Mouse (Mus musculus) small intestine, adult 10 weeks (tissue): Measurements from ENCODE around the gene Klc3. TPM values are rescaled to one million over a fixed set of nuclear protein-coding genes. Genes with fewer than 3 reads are reported as not detected.

Experiments
- polyA plus RNA-seq: library from polyadenylated mRNA; stranded (reverse); fragments of 350-450 nt; fragmentation: Illumina TruSeq; extraction: RNeasy Lipid Tissue Mini Kit (QIAGEN cat#74804); gene quantifications from one replicate; pipeline ENCODE4 v1.2.3, GENCODE M21; 2014; ENCODE audit warnings: low replicate concordance

The Klc3 gene
- polyA plus RNA-seq = not detected

DNA sequence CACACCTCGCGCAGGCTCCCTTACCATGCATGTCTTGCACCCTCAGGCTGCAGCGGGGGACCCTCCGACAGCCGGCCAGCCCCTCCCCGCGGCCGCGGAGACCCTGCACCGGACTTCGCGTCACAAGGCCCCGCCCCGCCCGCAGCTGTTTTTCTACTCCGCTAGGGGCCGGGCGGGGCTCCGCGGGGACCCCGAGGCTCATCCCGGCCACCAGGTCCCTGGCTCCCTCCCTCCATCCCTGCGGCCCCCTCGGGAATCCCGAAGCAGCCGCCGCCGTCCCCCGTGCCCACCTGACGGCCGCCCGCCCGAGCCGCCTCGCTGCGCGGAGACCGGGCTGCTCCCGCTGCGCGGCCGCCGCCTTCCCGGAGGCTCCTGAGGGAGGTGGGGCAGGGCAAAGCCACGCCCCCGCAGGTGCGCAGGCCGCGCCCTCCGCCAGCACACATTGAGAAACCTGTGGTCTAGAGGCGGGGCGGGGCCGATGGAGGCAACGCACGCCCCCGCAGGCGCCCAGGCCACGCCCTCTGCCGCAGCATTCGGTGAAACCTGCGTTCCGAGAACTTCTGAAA, at the start of gene Klc3:
Gene Klc3 (minus strand): TSS at position 374 of the 566 bp plus-strand sequence.

GRCm38 (mm10) chr7:19404476-19404875, 572 bp upstream of the Klc3 start, which contains the start of gene Ckm:
Ckm (plus strand) TSS chr7:19404776.

DNA sequence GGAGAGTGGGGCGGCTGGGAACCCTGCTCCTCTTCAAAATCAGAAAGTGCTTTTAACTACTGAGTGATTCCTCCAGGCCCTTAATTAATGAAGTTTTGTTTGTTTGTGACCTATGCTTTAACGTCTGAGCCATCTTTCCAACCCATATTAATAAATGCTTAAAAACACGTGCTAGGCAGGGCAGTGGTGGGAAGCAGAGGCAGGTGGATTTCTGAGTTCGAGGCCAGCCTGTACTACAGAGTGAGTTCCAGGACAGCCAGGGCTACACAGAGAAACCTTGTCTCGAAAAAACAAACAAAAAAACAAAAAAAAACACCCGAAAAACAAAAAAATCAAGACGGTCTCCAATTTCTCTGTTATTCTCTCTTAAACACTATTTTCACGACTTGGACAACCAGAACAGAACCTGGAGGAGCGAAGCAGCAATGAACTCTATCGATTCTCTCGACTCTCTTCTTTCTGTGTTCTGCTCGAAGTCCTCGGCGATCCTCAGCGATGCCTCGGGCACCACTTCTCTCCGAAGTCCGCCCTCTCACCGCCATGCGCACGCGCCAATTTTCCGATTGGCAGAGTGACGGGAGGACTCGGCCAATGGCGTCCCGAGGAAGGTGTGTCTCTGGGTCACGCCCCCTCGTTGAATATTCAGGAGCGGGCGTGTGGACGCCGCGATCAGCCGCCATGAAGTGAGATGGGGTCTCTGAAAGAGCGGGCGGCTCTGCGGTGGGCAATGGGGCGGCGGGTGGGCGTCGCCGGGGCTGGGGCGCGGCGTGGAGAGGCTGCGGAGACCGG, 22.3 kb downstream of the Klc3 start, which contains the start of gene Ercc2:
Gene Ercc2 (plus strand): TSS at position 634 of the 789 bp plus-strand sequence.

GRCm38 (mm10) chr7:19359299-19359891, 44.5 kb downstream of the Klc3 start, which contains the start of the genes Cd3eap and Ppp1r13l:
Cd3eap (minus strand) TSS chr7:19359483.
Ppp1r13l (plus strand) TSS chr7:19359749.

Other genes with a start within 250 kb of the Klc3 start
- 0.22 TPM for gene Gipr, start 238.0 kb downstream of the Klc3 start, polyA plus RNA-seq
- not detected for gene Eml2, start 227.7 kb downstream of the Klc3 start, polyA plus RNA-seq
- gene Gpr4, start 191.6 kb downstream of the Klc3 start, polyA plus RNA-seq = 1.4 TPM
- gene Opa3, start 175.8 kb downstream of the Klc3 start, polyA plus RNA-seq = 6.8 TPM
- 48.9 TPM for gene Vasp, start 132.3 kb downstream of the Klc3 start, polyA plus RNA-seq
- 4.2 TPM for gene Ppm1n, start 124.0 kb downstream of the Klc3 start, polyA plus RNA-seq
- gene Rtn2, start 121.5 kb downstream of the Klc3 start, polyA plus RNA-seq = not detected
- gene Fosb, start 94.1 kb downstream of the Klc3 start, polyA plus RNA-seq = 0.67 TPM
- not detected for gene Ercc1, start 59.3 kb downstream of the Klc3 start, polyA plus RNA-seq
- 0.26 TPM for gene Cd3eap, start 44.6 kb downstream of the Klc3 start, polyA plus RNA-seq
- gene Ppp1r13l, start 44.4 kb downstream of the Klc3 start, polyA plus RNA-seq = not detected
- gene Ercc2, start 22.1 kb downstream of the Klc3 start, polyA plus RNA-seq = not detected
- gene Ckm, start 672 bp upstream of the Klc3 start, polyA plus RNA-seq = not detected
- gene Mark4, start 54.7 kb upstream of the Klc3 start, polyA plus RNA-seq = 0.19 TPM
- not detected for gene Exoc3l2, start 59.2 kb upstream of the Klc3 start, polyA plus RNA-seq
- 3.4 TPM for gene Bloc1s3, start 104.3 kb upstream of the Klc3 start, polyA plus RNA-seq
- gene Trappc6a, start 104.3 kb upstream of the Klc3 start, polyA plus RNA-seq = not detected
- not detected for gene Nkpd1, start 113.7 kb upstream of the Klc3 start, polyA plus RNA-seq
- gene Ppp1r37, start 159.0 kb upstream of the Klc3 start, polyA plus RNA-seq = 0.22 TPM
- not detected for gene Zfp296, start 173.2 kb upstream of the Klc3 start, polyA plus RNA-seq
- gene Gemin7, start 173.5 kb upstream of the Klc3 start, polyA plus RNA-seq = 6.5 TPM
- gene Clasrp, start 200.4 kb upstream of the Klc3 start, polyA plus RNA-seq = 3.5 TPM
- 3.6 TPM for gene Relb, start 225.3 kb upstream of the Klc3 start, polyA plus RNA-seq